Comparison of ENCODE assay signal across 15 mouse cellular contexts in the genomic region with DNA sequence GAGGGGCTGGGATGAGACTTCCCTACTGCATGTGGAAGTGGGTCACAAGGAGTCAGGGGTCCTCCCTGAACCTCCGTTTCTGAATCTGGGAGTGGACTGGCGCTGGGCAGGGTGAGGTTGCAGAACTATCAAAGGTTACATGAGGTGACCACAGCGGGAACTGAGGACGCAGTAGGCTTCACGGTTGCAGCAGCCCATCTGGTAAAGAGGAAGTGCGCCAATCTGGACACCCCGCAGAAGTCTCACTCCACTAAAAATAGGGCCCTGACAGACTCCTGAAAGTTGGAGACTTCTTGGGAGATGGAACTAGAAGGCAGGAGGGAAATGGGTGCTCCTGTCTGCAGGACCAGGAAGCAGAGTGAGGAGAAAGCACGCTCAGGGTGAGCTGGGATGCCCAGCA. TPM values are rescaled to one million over a fixed set of nuclear protein-coding genes. Genes with fewer than 3 reads are reported as not detected.
A peak's percentile ranks its signal among the peaks of the same experiment; 100 is the strongest.
DNase-seq lines count a peak whose midpoint lies in the region; ATAC-seq lines count a peak whose summit lies in the region.
"Had no signal": no experiment of that assay in that cellular context is flagged by ENCODE, and none has a peak within 500 bp of the region (broad histone marks: within the 10 kb centered on the region; RNA-seq: fewer than 3 reads in every experiment).

No protein-coding gene starts in this region.

- no peaks in the 10 kb centered on the region for H3K36me3 ChIP-seq in limb, embryonic 15.5 days
- no peaks in the 10 kb centered on the region for H3K36me3 ChIP-seq in limb, embryonic 10.5 days
- H3K36me3 ChIP-seq: embryonic facial prominence, embryonic 15.5 days; hindbrain, embryonic 15.5 days had no signal

- H3K27me3 ChIP-seq in limb, embryonic 15.5 days = peaks cover 60% of the 10 kb centered on the region
- peaks cover 65% of the 10 kb centered on the region for H3K27me3 ChIP-seq in limb, embryonic 10.5 days (ENCODE audit: low read depth, poor library complexity, severe bottlenecking)

- H3K27ac ChIP-seq in limb, embryonic 15.5 days = no peak overlapping the region
- no peak overlapping the region for H3K27ac ChIP-seq in limb, embryonic 10.5 days
- H3K27ac ChIP-seq: embryonic facial prominence, embryonic 15.5 days; gastrocnemius, adult 2 months; hindbrain, embryonic 15.5 days had no signal

- DNase-seq in cerebellum, adult 9-11 months = peak; percentile 56
- no peak for DNase-seq in cerebellum, adult 11 months
- DNase-seq in limb, embryonic 10.5 days (ENCODE audit: low spot score) = no peak
- peak; percentile 63 to 94 for DNase-seq in left cerebral cortex, postnatal 25 days (ENCODE audit: low spot score in 2 of 2)
- no peak for DNase-seq in lung, postnatal 4 days
- DNase-seq in spleen, postnatal 14 days (ENCODE audit: low spot score in 2 of 2) = no peak
- DNase-seq: gastrocnemius, adult 2 months; kidney, postnatal 10 days; liver; lung, embryonic 14.5 days had no signal

- intact Hi-C loops in left cerebral cortex, postnatal 25 days (cut with DNase I) = no loop called here

- H3K4me2 ChIP-seq in limb, embryonic 15.5 days = no peak overlapping the region
- H3K4me2 ChIP-seq: embryonic facial prominence, embryonic 15.5 days; hindbrain, embryonic 15.5 days; lung, embryonic 14.5 days had no signal

- H3K4me3 ChIP-seq in limb, embryonic 15.5 days = no peak overlapping the region
- no peak overlapping the region for H3K4me3 ChIP-seq in limb, embryonic 10.5 days
- H3K4me3 ChIP-seq: embryonic facial prominence, embryonic 15.5 days; gastrocnemius, adult 2 months; hindbrain, embryonic 15.5 days had no signal

- H3K9ac ChIP-seq in limb, embryonic 15.5 days = no peak overlapping the region
- H3K9ac ChIP-seq: embryonic facial prominence, embryonic 15.5 days; hindbrain, embryonic 15.5 days; lung, embryonic 14.5 days had no signal

- no peaks in the 10 kb centered on the region for H3K9me3 ChIP-seq in limb, embryonic 15.5 days
- no peaks in the 10 kb centered on the region for H3K9me3 ChIP-seq in limb, embryonic 10.5 days (replicated peaks)
- H3K9me3 ChIP-seq: embryonic facial prominence, embryonic 15.5 days; hindbrain, embryonic 15.5 days had no signal

- peaks cover 7% of the 10 kb centered on the region; the same call in 1 of the 2 replicates for H3K4me1 ChIP-seq in limb, embryonic 15.5 days
- H3K4me1 ChIP-seq in limb, embryonic 10.5 days = peaks cover 7% of the 10 kb centered on the region

- 0 out of 2 replicates have a peak, but pooled peaks have one; percentile 3 for ATAC-seq in limb, embryonic 15.5 days (ENCODE audit: insufficient number of reproducible peaks, low FRiP score, low TSS enrichment, low read depth)
- ATAC-seq: intestine, postnatal 0 days; midbrain, embryonic 16.5 days had no signal

- 77% methylated on average over 8 of the region's 8 CpGs for WGBS in limb, embryonic 15.5 days
- 83% methylated on average over 8 of the region's 8 CpGs for WGBS in limb, embryonic 10.5 days

RNA-seq across cellular contexts. Expression of gene Atp2b2, which starts 2.5 kb away (rescaled TPM):
- 0.07 and 0.12 TPM in 2 replicates for polyA plus RNA-seq in limb, embryonic 15.5 days (2015; fragmentation: Nextera tagmentation; extraction: Ambion mirVana)
- polyA plus RNA-seq in limb, embryonic 10.5 days (2016; fragmentation: Nextera tagmentation; extraction: Ambion mirVana) = 0.03 TPM in 2 replicates
- 100 to 1,000 TPM; 695 to 754 TPM for total RNA-seq in left cerebral cortex, postnatal 25 days (2021)

Comparison
In these comparisons a context has a peak if more than half of its experiments do, and no peak if none do; other contexts are left out.
1. DNase-seq: peak in cerebellum, adult 9-11 months (single experiment) and left cerebral cortex, postnatal 25 days (2 of 2); none in cerebellum, adult 11 months (single experiment), limb, embryonic 10.5 days (single experiment), lung, postnatal 4 days (0 of 2) and spleen, postnatal 14 days (0 of 2).